Mouse (Mus musculus) neural tube, embryonic 10.5 days (tissue): Measurements from ENCODE around the gene Erc2.

Experiments
- DNase-seq: peaks from one replicate; pipeline ENCODE4 v3.0.0-alpha.2; 2017; ENCODE audit warnings: low spot score; ENCODE audit errors: extremely low spot score

The Erc2 gene

DNA sequence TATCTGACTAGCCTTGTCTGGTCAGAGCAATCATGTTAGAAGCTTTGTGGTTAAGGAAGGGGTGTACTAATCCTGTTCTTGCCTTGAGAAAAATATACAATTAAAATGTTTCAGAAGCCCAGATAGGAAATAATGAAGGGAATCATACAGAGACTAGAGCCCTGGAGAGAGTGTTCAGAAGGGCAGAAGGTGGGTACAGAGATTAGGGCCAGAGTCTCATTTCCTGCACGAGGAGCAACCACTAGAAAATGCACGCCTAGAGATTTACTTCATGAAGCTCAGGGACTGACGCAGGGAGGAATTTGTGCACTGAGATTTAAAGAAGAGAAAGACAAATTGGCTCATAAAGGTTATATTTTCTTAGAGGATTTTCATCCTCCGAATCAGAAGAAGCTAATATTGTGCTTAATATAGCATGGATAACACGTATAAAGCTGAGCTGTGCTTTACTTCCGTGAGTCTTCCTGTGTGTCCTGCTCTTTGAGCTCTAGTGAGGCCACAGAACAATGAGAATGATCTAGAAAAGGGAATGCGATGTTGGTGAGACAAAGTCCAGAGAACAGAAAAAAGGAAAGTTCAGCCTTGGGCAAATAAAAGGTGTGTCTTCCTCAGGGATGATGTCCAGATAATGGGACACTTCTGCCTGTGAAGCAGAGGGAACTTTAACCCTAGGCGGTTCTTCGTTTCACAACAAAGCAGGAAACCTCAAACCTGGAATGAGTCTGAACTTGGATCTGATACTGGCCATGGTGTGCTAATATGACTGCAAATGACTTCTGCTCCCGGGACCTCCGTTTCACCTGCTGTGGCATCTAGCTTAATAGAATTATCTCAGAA is 45.0 kb downstream of the Erc2 start:
- no peak for DNase-seq

DNA sequence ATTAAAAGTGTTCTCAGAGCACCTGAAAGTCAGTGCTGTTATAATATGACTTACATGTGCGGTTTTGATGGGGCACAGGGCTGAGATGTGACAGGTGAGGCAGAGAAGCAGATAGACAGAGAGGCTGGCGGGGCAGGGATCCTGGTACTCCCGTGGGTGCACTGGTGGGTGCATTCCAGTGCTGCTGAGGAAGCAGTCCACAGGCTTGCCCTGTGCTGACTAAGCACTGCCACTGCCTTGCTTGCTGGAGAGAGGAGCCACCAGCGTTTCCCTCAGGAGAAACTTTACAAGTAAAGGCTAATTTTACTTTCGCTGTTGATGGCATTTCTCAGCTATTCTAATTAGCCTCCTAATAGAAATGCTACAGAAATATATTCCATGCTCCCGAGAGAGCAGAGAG is 45.9 kb downstream of the Erc2 start:
- DNase-seq = no peak

DNA sequence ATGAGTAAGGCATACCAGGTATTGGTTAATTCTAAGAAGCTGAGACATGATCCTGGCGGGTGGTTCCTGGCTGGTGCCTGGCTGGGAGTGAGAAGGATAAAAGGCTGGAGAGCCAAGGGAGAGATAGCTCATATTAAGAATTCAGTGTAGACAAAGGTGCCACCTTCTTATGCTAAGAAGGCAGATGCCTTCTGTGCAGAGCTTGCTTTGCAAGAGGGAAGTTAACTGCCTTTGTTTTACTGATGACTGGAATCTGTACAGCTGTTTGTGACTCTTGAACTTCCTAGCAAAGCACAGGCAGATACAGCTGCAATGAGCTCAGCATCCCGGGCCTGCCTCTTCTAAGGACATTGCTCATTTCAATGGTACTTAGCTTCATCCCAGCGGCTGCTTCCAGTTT is 47.7 kb downstream of the Erc2 start:
- DNase-seq = no peak

DNA sequence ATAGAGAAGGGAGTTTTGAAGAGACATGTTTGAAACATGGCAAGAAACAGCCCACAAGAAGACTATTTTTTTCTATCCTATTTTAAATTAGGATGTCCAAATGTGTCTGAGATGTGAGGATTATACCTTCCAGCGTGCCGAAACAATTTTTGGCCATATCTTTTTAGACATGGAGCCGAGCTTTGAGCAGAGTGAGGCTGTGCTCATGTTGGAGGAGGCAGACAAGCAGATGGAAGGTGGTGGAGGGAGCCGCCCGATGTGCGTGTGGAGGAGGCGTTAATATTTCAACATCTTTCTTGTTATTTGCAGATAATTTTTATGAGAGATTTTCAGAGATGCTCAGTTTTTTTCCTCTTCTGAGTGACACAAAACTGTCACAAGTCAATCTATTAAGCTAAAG is 50.5 kb downstream of the Erc2 start:
- no peak for DNase-seq

DNA sequence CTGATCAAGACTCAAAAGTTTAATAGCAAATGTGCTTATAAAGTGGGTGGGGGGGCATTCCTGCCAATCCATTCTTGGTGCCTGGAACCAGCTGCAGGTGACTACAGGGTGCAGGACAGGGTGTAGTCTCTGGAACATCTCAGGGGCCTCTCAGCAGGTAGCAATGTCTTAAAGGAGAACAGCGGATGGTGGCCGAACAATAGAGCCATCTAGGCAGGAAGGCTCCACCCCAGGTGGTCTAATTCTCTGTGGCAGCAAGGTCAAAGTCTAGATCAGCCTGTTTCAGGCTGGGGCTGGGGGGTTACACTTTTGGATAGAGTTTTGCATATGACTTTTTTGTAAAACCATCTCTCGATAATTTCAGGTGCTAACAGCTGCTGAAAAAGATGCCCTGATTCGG is 51.9 kb downstream of the Erc2 start:
- DNase-seq = no peak

DNA sequence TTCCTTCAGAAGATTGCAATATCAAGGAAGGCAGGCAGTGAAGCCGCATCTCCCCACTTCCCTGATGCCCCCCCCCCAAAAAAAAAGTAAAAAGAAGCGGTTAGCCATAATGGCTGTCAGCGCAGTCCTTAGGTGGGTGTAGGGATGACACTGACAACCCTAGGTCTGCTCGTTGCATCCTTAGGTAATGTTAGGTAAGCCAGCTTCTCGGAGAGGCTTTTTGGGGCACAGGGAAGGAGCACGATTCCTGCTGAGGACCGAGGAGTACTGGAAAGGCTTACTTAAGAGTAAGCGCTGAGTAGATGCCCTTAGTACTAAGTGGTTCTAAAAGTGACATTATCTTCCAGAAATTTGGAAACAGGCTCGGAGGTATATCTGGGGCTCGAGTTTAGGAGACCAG is 52.3 kb downstream of the Erc2 start:
- no peak for DNase-seq

DNA sequence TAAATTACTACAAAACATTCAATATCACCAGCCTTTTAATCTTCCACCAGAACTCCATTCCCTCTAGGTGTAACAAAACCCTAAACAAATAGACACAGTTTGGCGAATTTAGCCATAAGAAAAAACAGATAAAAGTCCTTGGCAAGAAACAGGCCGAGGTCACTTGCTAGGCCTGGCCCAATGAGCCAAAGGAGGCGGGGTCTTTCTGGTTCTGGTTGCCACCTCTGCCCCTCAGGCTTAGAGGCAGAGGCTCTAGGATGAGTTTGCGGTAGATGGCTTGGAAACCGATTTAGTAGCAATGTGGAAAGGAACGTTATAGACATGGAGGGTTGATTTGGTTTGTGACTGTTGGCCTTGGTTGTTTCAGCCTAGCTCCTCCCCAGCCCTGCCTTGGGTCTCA is 52.8 kb downstream of the Erc2 start:
- no peak for DNase-seq

DNA sequence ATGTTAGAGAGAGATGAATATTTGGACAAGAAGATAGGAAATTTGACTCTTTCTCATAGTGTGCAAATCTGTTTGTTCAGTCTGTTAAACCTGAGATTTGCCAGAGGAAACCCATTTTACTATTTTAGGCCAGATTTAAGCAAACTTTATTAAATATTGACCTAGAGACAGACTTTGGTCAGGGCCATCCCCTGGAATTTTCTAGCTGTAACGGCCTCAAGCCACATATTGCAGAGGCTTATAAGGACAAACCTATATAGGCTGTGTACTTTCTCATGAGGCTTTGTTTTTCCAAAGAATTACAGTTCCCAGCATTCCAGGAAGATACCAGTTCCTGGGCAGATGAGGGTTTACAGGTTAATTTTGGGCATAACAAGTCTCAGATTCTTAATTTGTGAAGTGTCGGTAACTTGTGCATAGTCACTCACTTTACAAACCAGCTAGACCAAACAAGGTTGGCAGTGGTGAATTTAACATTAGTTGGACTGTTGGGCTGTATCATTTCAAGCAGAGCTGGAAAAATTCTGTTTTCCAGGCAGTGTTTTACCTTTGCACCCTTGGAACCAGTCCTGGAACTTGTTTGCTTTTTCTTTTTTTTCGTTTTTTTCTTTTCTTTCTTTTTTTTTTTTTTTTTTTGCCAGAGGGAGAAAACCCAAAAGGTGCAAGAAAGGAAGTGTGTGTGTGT is 60.3 kb downstream of the Erc2 start:
- no peak for DNase-seq

DNA sequence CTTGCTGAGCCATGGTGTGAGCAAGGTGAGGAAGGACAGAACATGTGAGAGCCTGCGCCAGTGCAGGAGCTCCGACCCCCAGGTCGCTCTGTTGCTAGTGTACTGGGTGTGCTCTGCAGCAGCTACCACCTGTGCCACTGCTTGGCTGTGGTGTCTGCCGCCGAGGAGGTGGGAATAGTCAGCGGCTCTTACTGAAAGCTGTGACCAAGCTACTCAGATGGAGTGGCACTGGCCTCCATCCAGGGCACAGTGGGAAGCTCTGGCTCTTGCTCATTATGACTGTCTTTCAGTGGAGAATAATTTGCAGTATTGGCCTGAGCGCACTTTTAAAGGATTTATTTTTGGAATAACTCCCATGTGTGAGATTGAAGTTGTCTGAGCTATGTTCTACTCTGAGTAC is 73.6 kb downstream of the Erc2 start:
- DNase-seq = no peak

DNA sequence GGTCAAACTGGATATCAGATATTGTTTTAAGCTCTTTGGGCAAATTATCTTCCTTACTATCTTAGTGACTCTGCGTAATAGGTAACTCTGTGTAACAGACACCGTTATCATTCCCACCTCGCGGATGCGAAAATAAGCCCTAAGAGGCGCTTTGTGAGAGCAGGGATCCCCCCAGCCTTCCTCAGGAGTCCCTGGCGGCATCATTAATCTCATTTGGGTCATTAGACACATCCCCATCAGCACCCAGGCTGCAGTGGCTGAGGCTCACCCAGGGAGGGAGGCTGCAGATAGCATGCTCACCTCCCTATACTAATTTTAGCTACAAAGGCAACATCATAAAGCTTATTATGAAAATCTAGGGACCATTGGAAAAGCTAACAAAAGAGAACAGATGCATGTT is 95.1 kb downstream of the Erc2 start:
- no peak for DNase-seq

DNA sequence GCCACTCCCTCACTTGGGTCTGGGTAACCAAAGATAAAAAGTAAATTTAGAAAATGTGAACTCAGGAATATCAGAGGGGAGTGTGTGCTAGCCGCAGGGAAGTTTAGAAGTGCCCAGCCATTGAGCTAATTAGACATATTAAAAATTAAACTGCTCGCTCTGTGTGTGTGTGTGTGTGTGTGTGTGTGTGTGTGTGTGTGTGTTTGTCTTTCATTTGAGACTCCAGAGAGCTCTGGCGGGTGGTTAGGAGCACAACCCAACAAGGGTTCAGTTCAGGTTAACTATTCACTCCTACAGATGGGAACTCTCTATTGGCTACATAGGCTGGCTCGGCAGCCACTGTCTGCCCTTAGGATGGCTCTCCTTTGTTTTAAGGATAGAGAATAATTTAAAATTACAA is 97.4 kb downstream of the Erc2 start:
- no peak for DNase-seq

DNA sequence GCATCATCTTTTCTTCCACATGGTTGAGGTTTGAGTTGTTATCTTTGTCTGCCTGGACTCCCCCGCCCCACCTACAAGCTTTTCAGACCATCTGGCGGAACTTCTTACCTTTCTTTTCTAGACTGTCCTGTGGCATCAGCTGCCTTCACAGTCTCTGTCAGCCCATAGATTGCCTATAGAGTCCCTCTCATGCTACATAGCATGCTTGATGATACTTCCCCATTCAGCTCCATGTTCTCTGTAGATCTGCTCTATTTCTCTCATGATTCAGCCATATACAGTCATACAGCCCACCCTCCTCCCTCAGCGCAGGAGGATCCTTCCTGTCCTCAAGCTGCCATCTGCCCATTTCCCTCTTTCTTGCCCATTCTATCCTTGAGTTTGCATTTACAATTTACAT is 98.7 kb downstream of the Erc2 start:
- no peak for DNase-seq

DNA sequence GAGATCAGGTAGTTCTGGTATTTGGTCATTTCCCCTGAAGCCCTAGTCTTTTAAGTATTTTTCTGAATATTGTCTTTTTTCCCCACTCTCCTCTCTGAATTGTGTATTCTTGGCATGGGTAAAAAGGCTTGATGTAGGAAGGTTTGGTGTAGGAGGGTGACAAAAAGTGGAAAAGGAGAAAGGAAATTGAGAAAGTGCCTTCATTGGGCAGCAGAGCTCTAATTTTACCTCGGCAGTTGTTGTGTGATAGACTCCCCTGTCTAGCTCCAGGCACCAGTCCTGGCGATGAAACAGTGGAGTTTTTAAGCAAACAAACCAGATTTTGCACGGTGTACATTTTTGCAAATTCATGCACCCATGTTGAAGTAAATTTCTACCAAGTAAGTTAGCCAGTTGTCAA is 99.5 kb downstream of the Erc2 start:
- DNase-seq = no peak

DNA sequence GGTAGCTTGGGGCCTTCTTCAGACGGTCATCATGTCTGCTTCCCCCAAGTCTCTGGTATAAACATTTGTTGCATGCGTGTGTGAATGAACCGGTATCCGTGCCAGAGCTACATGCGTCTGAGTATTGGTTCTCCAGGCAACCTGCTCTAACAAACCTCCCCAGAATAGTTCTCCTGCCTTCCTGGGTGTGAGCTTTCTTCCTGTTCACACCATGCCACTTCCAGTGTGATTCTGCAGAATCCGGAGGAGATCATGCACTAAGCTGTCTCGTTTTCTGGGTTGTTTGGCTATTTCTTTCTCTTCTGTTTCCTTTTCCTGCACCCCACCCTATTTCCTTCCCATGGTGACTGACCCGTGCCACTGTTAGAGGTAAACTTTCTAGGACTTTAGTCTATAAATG is 105.3 kb downstream of the Erc2 start:
- DNase-seq = no peak

DNA sequence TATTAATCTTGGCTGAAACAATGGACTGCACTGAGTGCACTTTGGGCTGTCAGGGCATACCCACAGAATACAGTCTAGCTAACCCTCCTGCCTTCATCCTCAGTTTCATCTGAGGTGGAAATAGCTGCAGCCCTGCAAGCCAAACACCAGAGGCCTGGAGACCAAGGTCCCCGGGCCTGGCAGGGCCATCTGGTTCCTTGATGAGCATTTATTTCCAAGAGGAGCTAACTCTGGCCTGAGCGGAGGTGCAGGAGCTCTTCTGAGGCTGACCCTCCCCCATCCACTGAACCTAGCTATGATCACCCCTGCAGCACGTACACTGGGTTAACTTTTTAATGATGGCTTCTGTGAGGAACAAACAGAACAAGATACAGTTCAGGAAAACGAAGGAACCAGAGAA is 108.9 kb downstream of the Erc2 start:
- DNase-seq = peak; percentile 21

DNA sequence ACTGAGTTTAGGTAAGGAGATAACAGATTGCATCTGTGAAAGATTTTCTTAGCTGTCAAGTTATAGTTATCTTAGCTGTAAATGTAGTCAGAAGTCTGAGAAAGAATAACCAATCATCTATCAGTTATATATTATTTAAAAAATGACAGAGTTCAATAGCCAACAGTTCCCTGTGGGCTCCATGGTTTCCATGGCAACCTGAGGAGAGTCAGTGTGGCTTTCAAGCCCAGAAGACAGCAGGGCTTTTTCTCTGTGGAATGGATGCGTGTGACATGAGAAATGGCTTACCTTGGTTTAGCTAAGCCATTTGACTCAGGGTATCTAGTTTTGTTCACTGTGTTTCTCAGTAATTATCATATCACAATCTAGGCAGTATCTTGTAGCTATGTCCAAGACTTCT is 117.2 kb downstream of the Erc2 start:
- DNase-seq = no peak

DNA sequence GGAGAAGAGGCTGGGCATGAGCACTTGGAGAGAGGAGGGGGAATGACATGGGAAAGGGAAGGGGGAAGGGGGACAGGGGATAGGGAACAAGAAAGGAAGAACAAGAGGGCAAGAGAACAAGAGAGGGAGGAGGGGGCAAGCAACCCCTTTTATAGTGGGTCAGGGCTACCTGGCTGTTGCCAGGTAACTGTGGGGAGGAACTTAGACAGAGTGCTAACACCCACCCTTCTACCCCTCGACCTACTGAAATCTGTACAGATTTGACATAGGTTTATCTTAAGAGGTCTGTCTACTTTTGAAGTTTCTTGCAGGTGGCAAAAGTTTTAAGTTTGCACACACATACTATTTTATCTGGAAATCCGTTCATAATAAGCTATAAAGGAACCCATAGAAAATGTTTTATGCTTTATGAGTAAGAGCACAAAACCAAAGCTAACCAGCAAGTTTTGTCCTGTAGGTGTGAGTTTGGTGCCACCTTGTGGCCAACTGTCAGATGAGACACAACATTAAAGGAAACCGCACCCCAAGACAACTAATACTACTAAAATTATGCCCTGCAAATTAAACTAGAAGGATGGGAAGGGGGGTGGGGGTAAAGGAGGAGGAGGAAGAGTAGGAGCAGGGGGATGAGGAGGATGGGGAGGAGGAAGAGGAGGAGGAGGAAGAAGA is 119.2 kb downstream of the Erc2 start:
- peak; percentile 64 for DNase-seq

DNA sequence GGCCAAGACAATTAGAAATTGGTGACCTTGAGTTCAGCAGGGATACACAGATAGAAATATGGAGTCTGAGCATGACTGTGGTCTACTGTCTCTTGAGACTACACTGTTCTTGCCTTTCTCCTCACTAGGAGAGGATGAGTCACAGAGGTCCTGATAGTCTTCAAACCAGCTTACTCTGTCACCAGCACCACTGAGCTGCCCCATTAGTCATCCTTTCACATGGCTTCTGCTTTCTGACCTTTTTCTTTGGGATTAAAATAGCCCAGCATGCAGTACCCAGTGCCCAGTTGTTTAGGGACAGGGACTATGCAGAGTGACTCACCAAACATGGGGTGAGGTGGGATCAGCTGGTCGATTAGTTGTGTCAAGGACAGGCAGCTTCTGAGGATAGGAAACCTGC is 132.1 kb downstream of the Erc2 start:
- no peak for DNase-seq

DNA sequence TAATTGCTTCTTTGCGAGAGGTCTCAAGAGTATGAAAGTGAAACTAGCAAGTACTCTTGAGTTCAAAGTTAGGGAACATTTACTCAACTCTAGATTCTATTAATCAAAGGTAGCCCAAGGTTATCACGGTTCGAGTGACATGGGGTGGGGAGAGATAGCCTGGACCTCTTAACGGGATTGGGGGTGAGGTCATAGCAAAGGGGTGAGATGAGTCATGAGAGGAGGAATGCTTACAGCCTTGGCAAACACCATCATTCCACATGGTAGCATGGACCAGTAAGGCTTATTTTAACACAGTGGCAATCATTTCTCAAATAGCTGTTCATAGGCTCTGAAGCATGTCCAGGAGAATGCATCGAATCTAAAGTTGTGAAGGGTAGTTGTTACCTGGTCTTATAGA is 134.7 kb downstream of the Erc2 start:
- no peak for DNase-seq

DNA sequence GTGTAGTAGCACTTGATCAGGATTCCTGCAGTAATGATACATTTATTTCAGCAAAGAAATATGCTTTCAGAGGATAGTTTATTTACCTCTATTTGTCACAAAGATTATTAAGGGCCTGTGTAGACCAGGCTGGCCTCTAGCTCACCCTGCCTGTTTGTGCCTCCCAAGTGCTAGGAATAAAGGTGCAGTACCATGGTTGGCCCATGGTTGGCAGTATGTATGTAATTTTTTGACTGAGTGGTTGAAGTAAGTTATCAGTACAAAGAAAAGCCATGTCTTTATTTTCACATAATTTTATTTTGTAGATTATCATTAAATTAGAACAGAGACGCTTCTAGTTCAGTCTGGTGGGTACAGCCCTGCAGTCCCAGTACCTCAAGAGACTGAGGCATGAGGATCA is 136.0 kb downstream of the Erc2 start:
- no peak for DNase-seq

DNA sequence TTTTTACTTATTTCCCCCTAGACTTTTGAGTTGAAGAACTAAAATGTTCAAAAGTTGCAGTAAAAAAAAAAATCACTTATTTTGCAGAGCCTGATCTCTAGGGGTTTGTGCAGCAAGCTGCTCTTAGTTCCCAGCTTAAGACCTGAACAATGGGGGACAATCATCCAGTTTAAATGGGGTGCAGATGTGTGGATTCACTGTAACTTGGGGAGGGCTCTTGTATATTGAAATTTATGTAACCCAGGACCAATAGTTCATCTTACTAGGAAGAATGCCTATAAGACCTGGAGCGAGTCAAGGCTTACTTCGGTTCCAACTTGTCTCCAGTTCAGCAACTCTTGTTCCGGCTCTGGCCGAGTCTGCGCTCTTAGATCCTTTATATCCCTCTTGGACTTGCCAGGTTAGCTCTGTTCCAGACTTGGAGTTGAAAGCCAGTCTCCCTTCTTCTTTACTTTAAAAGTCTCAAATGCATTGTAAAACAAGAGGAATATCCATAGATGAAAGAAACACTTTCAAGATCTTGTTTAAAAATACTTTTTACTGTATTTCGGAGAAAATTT is 136.9 kb downstream of the Erc2 start:
- DNase-seq = no peak

DNA sequence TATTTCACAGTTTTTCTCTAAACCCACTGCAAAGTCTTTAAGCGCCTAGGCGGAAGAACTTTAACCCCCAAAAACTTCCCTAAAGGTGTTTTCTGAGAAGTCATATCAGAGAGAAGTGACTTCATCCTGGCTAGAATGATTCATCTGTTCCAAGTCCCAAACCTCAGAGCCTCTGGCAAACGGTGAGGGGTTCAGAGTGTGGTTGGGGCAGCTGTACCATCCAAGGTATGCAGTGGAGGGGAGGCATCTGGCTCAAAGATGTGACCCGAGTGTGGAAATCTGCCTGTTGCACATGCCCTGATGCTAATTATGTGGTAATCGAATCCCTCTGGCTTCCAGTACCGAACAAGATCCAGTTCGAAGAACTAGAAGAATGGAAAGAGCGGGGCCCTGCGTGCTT is 137.8 kb downstream of the Erc2 start:
- DNase-seq = no peak
